Mouse (Mus musculus) liver, embryonic 14.5 days (tissue): ENCODE measurements around the gene Rasgrp2. TPM values are rescaled to one million over a fixed set of nuclear protein-coding genes. Genes with fewer than 3 reads are reported as not detected.
A peak's percentile ranks its signal among the peaks of the same experiment; 100 is the strongest.

Experiments used
- ATAC-seq: fragments of 200-750 bp; cut with Nextera tagmentation; 2 replicates; pipeline ENCODE4 v1.8.0; 2017; ENCODE audit warnings: moderate number of reproducible peaks, mild to moderate bottlenecking, moderate library complexity; ENCODE audit not compliant: insufficient read depth
- DNase-seq, 3 experiments: peaks; one replicate each; pipeline ENCODE4 v3.0.0-alpha.2; 2012 to 2013; ENCODE audit warnings: low read depth in 3 of 3, low spot score in 3 of 3
- H3K27ac ChIP-seq: fragments of 300-500 bp; sonication (generic); 2 replicates; pipeline ENCODE4 v1.5.1; 2014; ENCODE audit warnings: moderate library complexity, mild to moderate bottlenecking, control low read depth, inconsistent platforms
- H3K27me3 ChIP-seq: fragments of 300-500 bp; sonication (generic); 2 replicates; pipeline ENCODE4 v1.6.1; 2014; ENCODE audit warnings: mild to moderate bottlenecking, low read length, moderate library complexity; ENCODE audit not compliant: control insufficient read depth, insufficient read depth
- H3K36me3 ChIP-seq: fragments of 300-500 bp; sonication (generic); replicated peaks from 2 replicates; pipeline ENCODE4 v1.6.1; 2014; ENCODE audit warnings: low read depth; ENCODE audit not compliant: control insufficient read depth, insufficient read depth
- H3K4me1 ChIP-seq, 2 experiments: fragments of 200-500 bp in 1 of 2; fragments of 300-500 bp in 1 of 2; sonication (generic) in 1 of 2; replicated peaks; 2 replicates each; pipeline ENCODE4 v1.6.1; 2012 to 2014; ENCODE audit warnings: antibody characterized with exemption in 1 of 2, inconsistent platforms in 1 of 2, low read length in 1 of 2; ENCODE audit not compliant: control insufficient read depth in 2 of 2, insufficient read depth in 2 of 2
- H3K4me2 ChIP-seq: fragments of 300-500 bp; sonication (generic); 2 replicates; pipeline ENCODE4 v1.6.1; 2014; ENCODE audit warnings: low read depth, mild to moderate bottlenecking, control low read depth, moderate library complexity
- H3K4me3 ChIP-seq, 2 experiments: fragments of 200-500 bp in 1 of 2; fragments of 300-500 bp in 1 of 2; sonication (generic) in 1 of 2; 2 replicates each; pipeline ENCODE4 v1.5.1; 2012 to 2014; ENCODE audit warnings: low read depth in 2 of 2, low read length in 2 of 2, mild to moderate bottlenecking in 2 of 2, control low read depth in 1 of 2, inconsistent platforms in 1 of 2, moderate library complexity in 1 of 2; ENCODE audit not compliant: insufficient read depth in 1 of 2
- H3K9ac ChIP-seq: fragments of 300-500 bp; sonication (generic); replicated peaks from 2 replicates; pipeline ENCODE4 v1.6.1; 2014; ENCODE audit warnings: mild to moderate bottlenecking, control low read depth, moderate library complexity
- H3K9me3 ChIP-seq: fragments of 300-500 bp; sonication (generic); 2 replicates; pipeline ENCODE4 v1.6.1; 2016; ENCODE audit warnings: low read length, mixed read lengths; ENCODE audit not compliant: control insufficient read depth
- CTCF ChIP-seq: IDR thresholded peaks from 2 replicates; pipeline ENCODE4 v1.5.1; 2016; ENCODE audit warnings: antibody characterized with exemption, low read depth, control low read depth
- EP300 ChIP-seq: IDR thresholded peaks from 2 replicates; pipeline ENCODE4 v1.6.1; 2016; ENCODE audit warnings: antibody characterized with exemption, low read depth
- whole genome bisulfite sequencing: fragments of 180-500 bp; shearing (Covaris S2); extraction: QIAGEN DNeasy Blood & Tissue Kit; methylation state at CpG from one replicate; pipeline ENCODE4 v1.1.7; 2014; ENCODE audit not compliant: insufficient replicate concordance; 5-methylcytosine and 5-hydroxymethylcytosine counted together
- polyA plus RNA-seq, 2 experiments: library from polyadenylated mRNA; depleted of rRNA in 1 of 2; stranded (reverse) in 1 of 2; unstranded in 1 of 2; fragments of >200 nt; fragmentation: Nextera tagmentation in 1 of 2; extraction: Ambion mirVana in 1 of 2; gene quantifications; 2 replicates each; pipeline versions ENCODE4 v1.2.1 to v1.2.3; 2012 to 2014

The Rasgrp2 gene
- polyA plus RNA-seq, 2 experiments = 74.5 to 76.3 TPM

GRCm38 (mm10) chr19:6423241-6423640 is 24.1 kb downstream of the Rasgrp2 start:
- Histone ChIP-seq H3K27ac (no peak overlapping the region), H3K4me3 (no peak overlapping the region), H3K4me1 (peaks cover 0 to 2% of the 10 kb centered on the region in 2 experiments; a peak in 1 of 4 replicates), H3K36me3 (no peaks in the 10 kb centered on the region), H3K9ac (no peak overlapping the region), H3K4me2 (no peak overlapping the region), H3K9me3 (no peaks in the 10 kb centered on the region), H3K27me3 (peaks cover 52% of the 10 kb centered on the region)
- ATAC-seq (no peak), DNase-seq (no peak)
- TF ChIP-seq EP300 (no peak), CTCF (no peak)
- 69% methylated on average over 16 of the region's 16 CpGs for WGBS

- H3K9ac ChIP-seq = no peak overlapping the region
- no peak overlapping the region for H3K4me2 ChIP-seq
- H3K4me1 ChIP-seq = peaks cover 0 to 2% of the 10 kb centered on the region in 2 experiments; a peak in 1 of 4 replicates
- H3K27ac ChIP-seq = no peak overlapping the region
- ATAC-seq (no peak), DNase-seq (no peak)
- peaks cover 52% of the 10 kb centered on the region for H3K27me3 ChIP-seq
- TF ChIP-seq CTCF = no peak
- TF ChIP-seq EP300 = no peak
- no peaks in the 10 kb centered on the region for H3K9me3 ChIP-seq
- no peaks in the 10 kb centered on the region for H3K36me3 ChIP-seq
- 37% methylated on average over 8 of the region's 8 CpGs for WGBS
- H3K4me3 ChIP-seq = no peak overlapping the region
These were observed 25.2 kb downstream of the Rasgrp2 start for GRCm38 (mm10) chr19:6424137-6424881.

- TF ChIP-seq CTCF (no peak), EP300 (no peak)
- no peak for DNase-seq
- 37% methylated on average over 5 of the region's 5 CpGs for WGBS
- Histone ChIP-seq H3K9ac (no peak overlapping the region), H3K27ac (no peak overlapping the region), H3K4me3 (no peak overlapping the region), H3K4me2 (no peak overlapping the region), H3K36me3 (no peaks in the 10 kb centered on the region), H3K4me1 (peaks cover 0 to 2% of the 10 kb centered on the region in 2 experiments; a peak in 1 of 4 replicates), H3K9me3 (no peaks in the 10 kb centered on the region), H3K27me3 (peaks cover 57% of the 10 kb centered on the region)
- ATAC-seq = no peak
These were observed 26.5 kb downstream of the Rasgrp2 start for GRCm38 (mm10) chr19:6425595-6425994.

- H3K27me3 ChIP-seq = peaks cover 57% of the 10 kb centered on the region
- ATAC-seq (no peak), DNase-seq (peak; percentile 27 to 33 (median 28))
- WGBS = 15% methylated on average over 13 of the region's 13 CpGs
- no peak overlapping the region for H3K27ac ChIP-seq
- H3K36me3 ChIP-seq = no peaks in the 10 kb centered on the region
- no peak overlapping the region for H3K9ac ChIP-seq
- H3K4me1 ChIP-seq = peaks cover 0 to 2% of the 10 kb centered on the region in 2 experiments; a peak in 1 of 4 replicates
- no peak overlapping the region for H3K4me2 ChIP-seq
- no peak for TF ChIP-seq EP300
- TF ChIP-seq CTCF = no peak
- H3K4me3 ChIP-seq = no peak overlapping the region
- H3K9me3 ChIP-seq = no peaks in the 10 kb centered on the region
These were observed 27.8 kb downstream of the Rasgrp2 start for GRCm38 (mm10) chr19:6426703-6427500.
